Mouse (Mus musculus) hindbrain, embryonic 15.5 days (tissue): ENCODE measurements at regions not wholly inside any gene's neighbourhood (a gene's known extent, or its start where the extent isn't known, plus 50 kb on each side); places are given as distances from the start of the nearest gene placed in this dataset.
A peak's percentile ranks its signal among the peaks of the same experiment; 100 is the strongest.
"Not testable (repeated sequence)": the region's sequence is repeated elsewhere in the genome, so short reads cannot be mapped to it uniquely, and the experiment has no call there.

Experiments
- ATAC-seq: fragments of 200-750 bp; cut with Nextera tagmentation; 2 replicates; pipeline ENCODE4 v1.8.0; 2017; ENCODE audit warnings: low read depth, moderate number of reproducible peaks, moderate TSS enrichment; ENCODE audit not compliant: low FRiP score
- H3K27ac ChIP-seq: fragments of 300-500 bp; sonication (generic); replicated peaks from 2 replicates; pipeline ENCODE4 v1.5.1; 2015; ENCODE audit warnings: mild to moderate bottlenecking, inconsistent platforms
- H3K27me3 ChIP-seq: fragments of 300-500 bp; sonication (generic); 2 replicates; pipeline ENCODE4 v1.6.1; 2015; ENCODE audit warnings: control low read depth, inconsistent platforms
- H3K36me3 ChIP-seq: fragments of 300-500 bp; sonication (generic); 2 replicates; pipeline ENCODE4 v1.6.1; 2015; ENCODE audit warnings: control low read depth, inconsistent platforms
- H3K4me1 ChIP-seq: fragments of 300-500 bp; sonication (generic); replicated peaks from 2 replicates; pipeline ENCODE4 v1.6.1; 2015; ENCODE audit warnings: control low read depth, inconsistent platforms
- H3K4me2 ChIP-seq: fragments of 300-500 bp; sonication (generic); 2 replicates; pipeline ENCODE4 v1.6.1; 2015; ENCODE audit warnings: moderate library complexity, mild to moderate bottlenecking, inconsistent platforms
- H3K4me3 ChIP-seq: fragments of 300-500 bp; sonication (generic); 2 replicates; pipeline ENCODE4 v1.5.1; 2015; ENCODE audit warnings: mild to moderate bottlenecking, inconsistent platforms
- H3K9ac ChIP-seq: fragments of 300-500 bp; sonication (generic); 2 replicates; pipeline ENCODE4 v1.6.1; 2015; ENCODE audit warnings: inconsistent platforms
- H3K9me3 ChIP-seq: fragments of 300-500 bp; sonication (generic); 2 replicates; pipeline ENCODE4 v1.6.1; 2016; ENCODE audit warnings: control low read depth, inconsistent platforms
- WGBS: fragments of 180-500 bp; shearing (Covaris S2); methylation state at CpG from one replicate; pipeline ENCODE4 v1.1.7; 2015; 5-methylcytosine and 5-hydroxymethylcytosine counted together

DNA sequence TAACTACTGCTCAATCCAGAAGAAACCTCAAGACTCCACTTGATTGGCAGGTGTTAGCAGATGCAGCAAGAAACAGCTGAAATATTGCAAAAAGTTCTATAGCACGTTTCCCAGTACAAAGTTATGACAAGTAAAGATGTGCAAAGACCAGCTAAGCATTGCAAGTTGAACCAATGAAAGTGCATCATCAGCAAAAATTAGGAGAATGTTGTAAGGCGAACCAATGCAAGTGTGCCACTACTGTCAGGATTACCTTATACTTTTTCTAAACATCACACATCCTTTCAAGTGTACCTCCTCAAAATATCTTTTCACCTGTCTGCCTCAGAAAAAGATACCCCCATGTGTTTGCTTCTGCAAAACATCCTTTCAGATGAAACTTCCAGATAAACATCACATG, 244.7 kb downstream of the Slco6d1 start:
- ATAC-seq = no peak
- Histone ChIP-seq H3K4me1 (no peaks in the 10 kb centered on the region), H3K4me2 (no peak overlapping the region), H3K9me3 (no peaks in the 10 kb centered on the region), H3K4me3 (no peak overlapping the region), H3K36me3 (no peaks in the 10 kb centered on the region), H3K27me3 (no peaks in the 10 kb centered on the region), H3K9ac (no peak overlapping the region), H3K27ac (no peak overlapping the region)
- 89% methylated on average over 2 of the region's 2 CpGs for WGBS

GRCm38 (mm10) chr1:98667426-98667825, 246.5 kb downstream of the Slco6d1 start:
- H3K27ac ChIP-seq, H3K4me1 ChIP-seq, H3K9me3 ChIP-seq, H3K4me3 ChIP-seq, H3K27me3 ChIP-seq, ATAC-seq, H3K4me2 ChIP-seq, H3K9ac ChIP-seq, H3K36me3 ChIP-seq: not testable (repeated sequence)
- 80% methylated on average over 2 of the region's 2 CpGs for WGBS

DNA sequence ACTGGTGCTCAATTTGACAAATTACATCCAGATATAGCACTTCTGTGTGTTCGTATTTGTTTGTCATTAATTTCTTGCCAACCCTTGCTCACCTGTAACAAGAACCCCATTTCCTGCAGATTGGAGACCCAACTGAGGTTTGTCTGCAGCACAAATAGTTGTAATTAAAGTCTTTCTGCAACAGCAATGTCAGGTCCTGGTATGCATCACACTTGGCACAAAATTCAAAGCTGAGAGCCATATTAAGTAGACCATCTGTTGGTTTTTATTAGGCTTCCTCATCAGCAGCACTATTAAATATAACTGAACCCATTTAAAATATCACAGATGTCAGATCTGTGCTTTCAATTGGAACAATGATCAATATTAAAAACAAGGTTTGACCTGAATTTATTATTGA, 247.0 kb downstream of the Slco6d1 start:
- WGBS = 78% methylated on average over 1 of the region's 1 CpGs
- Histone ChIP-seq H3K4me3 (no peak overlapping the region), H3K4me1 (no peaks in the 10 kb centered on the region), H3K4me2 (no peak overlapping the region), H3K9me3 (no peaks in the 10 kb centered on the region), H3K27ac (no peak overlapping the region), H3K9ac (no peak overlapping the region), H3K27me3 (no peaks in the 10 kb centered on the region), H3K36me3 (no peaks in the 10 kb centered on the region)
- no peak for ATAC-seq

DNA sequence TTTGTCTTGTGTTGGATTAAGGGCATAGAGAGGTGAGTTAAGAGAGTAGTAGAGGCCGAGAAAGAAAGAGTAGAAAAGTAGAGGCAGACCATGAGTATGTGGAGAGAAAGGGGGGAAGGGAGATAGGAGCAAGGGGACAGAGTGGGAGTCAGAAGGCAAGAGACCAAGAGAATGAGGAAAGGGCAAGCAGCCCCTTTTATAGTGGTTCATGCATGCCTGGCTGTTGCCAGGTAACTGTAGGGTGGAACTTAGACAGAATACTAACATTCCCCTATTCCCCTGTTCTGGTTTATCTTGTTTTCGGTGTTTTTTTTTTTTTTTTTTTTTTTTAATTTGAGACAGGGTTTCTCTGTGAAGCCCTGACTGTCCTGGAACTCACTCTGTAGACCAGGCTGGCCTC, 247.7 kb downstream of the Slco6d1 start:
- Histone ChIP-seq H3K9ac (no peak overlapping the region), H3K27ac (no peak overlapping the region), H3K4me1 (no peaks in the 10 kb centered on the region), H3K27me3 (no peaks in the 10 kb centered on the region), H3K4me3 (no peak overlapping the region), H3K36me3 (no peaks in the 10 kb centered on the region), H3K4me2 (no peak overlapping the region), H3K9me3 (no peaks in the 10 kb centered on the region)
- 24% methylated on average over 2 of the region's 2 CpGs for WGBS
- ATAC-seq = no peak

DNA sequence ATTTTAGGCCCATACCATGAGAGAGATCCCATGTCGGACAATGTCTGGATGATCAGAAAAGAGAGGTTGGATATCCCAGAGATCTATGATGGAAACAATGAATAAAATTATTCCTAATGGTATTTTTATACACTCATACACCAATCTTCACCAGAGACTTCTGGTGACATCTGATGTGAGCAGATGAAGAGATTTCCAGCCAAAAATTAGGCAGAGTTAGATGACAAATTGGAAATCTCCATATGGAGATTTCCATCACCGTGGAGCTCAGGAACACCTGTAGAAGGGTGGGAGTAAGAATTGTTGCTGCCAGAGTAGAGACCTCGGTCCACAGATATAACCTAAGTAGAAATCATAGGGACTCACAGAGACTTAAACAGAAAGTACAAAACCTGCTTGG, 257.8 kb downstream of the Slco6d1 start:
- Histone ChIP-seq H3K9me3 (no peaks in the 10 kb centered on the region), H3K4me2 (no peak overlapping the region), H3K4me1 (no peaks in the 10 kb centered on the region), H3K36me3 (no peaks in the 10 kb centered on the region), H3K27ac (no peak overlapping the region), H3K4me3 (no peak overlapping the region), H3K27me3 (no peaks in the 10 kb centered on the region), H3K9ac (no peak overlapping the region)
- no peak for ATAC-seq
- 91% methylated on average over 3 of the region's 3 CpGs for WGBS

GRCm38 (mm10) chr1:98713809-98714208, 292.9 kb downstream of the Slco6d1 start:
- 82% methylated on average over 2 of the region's 2 CpGs for WGBS
- H3K4me1 ChIP-seq = no peaks in the 10 kb centered on the region
- no peaks in the 10 kb centered on the region for H3K27me3 ChIP-seq
- H3K27ac ChIP-seq = no peak overlapping the region
- no peak overlapping the region for H3K4me2 ChIP-seq
- H3K9me3 ChIP-seq = no peaks in the 10 kb centered on the region
- H3K36me3 ChIP-seq = no peaks in the 10 kb centered on the region
- H3K4me3 ChIP-seq = no peak overlapping the region
- no peak overlapping the region for H3K9ac ChIP-seq
- no peak for ATAC-seq

DNA sequence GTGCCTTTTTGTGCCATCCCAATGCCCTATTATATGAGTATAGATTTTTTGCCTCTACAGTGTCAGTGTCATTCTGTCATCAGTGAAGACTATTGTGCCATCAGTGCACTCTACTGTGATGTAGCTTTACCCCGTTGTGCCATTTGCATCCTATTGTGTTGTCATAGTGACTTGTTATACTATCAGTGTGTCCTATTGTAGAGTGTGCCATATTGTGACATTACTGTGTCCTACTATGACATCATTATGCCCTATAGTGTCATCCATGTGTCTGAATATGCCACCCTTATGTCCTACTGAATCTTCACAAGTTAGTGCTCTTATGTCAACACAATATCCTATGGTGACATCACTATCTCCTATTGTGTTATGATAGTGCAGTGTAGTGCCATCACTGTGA, 293.4 kb downstream of the Slco6d1 start:
- H3K27ac ChIP-seq = no peak overlapping the region
- no peak overlapping the region for H3K4me3 ChIP-seq
- no peaks in the 10 kb centered on the region for H3K9me3 ChIP-seq
- no peaks in the 10 kb centered on the region for H3K36me3 ChIP-seq
- 94% methylated on average over 1 of the region's 1 CpGs for WGBS
- no peaks in the 10 kb centered on the region for H3K4me1 ChIP-seq
- no peak overlapping the region for H3K9ac ChIP-seq
- ATAC-seq = no peak
- no peak overlapping the region for H3K4me2 ChIP-seq
- no peaks in the 10 kb centered on the region for H3K27me3 ChIP-seq

DNA sequence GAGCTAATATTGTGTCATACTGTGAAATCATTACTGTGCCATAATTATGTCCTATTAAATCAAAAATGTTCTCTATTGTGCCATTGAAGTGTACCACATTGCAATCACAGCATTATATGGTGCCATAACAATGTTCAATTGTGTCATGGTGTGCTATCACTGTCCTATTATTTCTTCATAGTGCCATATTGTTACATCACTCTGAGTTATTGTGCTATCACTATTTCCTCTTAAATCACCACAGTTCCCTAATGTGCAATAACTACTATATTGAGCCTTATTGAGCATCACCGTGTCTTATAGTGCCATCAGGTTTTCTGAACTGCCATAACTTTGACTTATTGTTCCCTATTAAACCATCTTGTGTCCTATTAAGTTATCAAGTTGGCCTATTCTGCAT, 299.7 kb downstream of the Slco6d1 start:
- Histone ChIP-seq H3K27me3 (no peaks in the 10 kb centered on the region), H3K4me3 (no peak overlapping the region), H3K4me1 (no peaks in the 10 kb centered on the region), H3K9me3 (no peaks in the 10 kb centered on the region), H3K36me3 (no peaks in the 10 kb centered on the region), H3K9ac (no peak overlapping the region), H3K4me2 (no peak overlapping the region), H3K27ac (no peak overlapping the region)
- no peak for ATAC-seq
- 88% methylated on average over 1 of the region's 1 CpGs for WGBS

- no peaks in the 10 kb centered on the region for H3K36me3 ChIP-seq
- H3K4me1 ChIP-seq = no peaks in the 10 kb centered on the region
- H3K27me3 ChIP-seq = no peaks in the 10 kb centered on the region
- H3K27ac ChIP-seq = no peak overlapping the region
- ATAC-seq = no peak
- H3K4me3 ChIP-seq = no peak overlapping the region
- WGBS = 93% methylated on average over 3 of the region's 3 CpGs
- H3K4me2 ChIP-seq = no peak overlapping the region
- no peak overlapping the region for H3K9ac ChIP-seq
- H3K9me3 ChIP-seq = no peaks in the 10 kb centered on the region
Observed at GRCm38 (mm10) chr1:98727354-98728015, 306.6 kb downstream of the Slco6d1 start.

DNA sequence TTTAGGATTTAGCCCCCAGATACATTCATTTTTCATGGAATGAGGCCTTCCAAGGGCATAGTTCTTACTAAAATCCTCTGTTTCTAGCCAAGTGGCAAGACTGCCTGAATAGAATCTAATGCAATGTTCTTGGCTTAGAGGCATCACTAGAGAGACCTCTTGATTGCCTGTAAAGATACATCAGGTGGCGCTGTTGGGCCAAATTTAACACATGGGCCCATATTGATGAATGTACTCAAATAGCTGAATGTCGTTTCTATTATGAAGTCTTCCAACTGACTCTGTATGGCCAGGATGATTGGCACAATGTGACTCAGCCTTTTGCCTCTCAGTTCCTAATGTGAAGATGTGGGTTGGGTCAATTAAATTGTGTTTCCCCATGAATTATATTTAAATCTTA, 328.0 kb downstream of the Slco6d1 start:
- no peak overlapping the region for H3K27ac ChIP-seq
- no peak overlapping the region for H3K4me3 ChIP-seq
- no peaks in the 10 kb centered on the region for H3K9me3 ChIP-seq
- no peak overlapping the region for H3K9ac ChIP-seq
- H3K4me1 ChIP-seq = no peaks in the 10 kb centered on the region
- H3K36me3 ChIP-seq = no peaks in the 10 kb centered on the region
- no peaks in the 10 kb centered on the region for H3K27me3 ChIP-seq
- no peak overlapping the region for H3K4me2 ChIP-seq
- 6% methylated on average over 2 of the region's 2 CpGs for WGBS
- ATAC-seq = peak; percentile 78; the same call in 1 of the 2 replicates

GRCm38 (mm10) chr1:98788528-98788927, 367.6 kb downstream of the Slco6d1 start:
- Histone ChIP-seq H3K27ac (no peak overlapping the region), H3K9ac (no peak overlapping the region), H3K4me1 (no peaks in the 10 kb centered on the region), H3K9me3 (no peaks in the 10 kb centered on the region), H3K27me3 (no peaks in the 10 kb centered on the region), H3K4me2 (no peak overlapping the region), H3K4me3 (no peak overlapping the region), H3K36me3 (no peaks in the 10 kb centered on the region)
- ATAC-seq = no peak
- WGBS = 93% methylated on average over 2 of the region's 2 CpGs

DNA sequence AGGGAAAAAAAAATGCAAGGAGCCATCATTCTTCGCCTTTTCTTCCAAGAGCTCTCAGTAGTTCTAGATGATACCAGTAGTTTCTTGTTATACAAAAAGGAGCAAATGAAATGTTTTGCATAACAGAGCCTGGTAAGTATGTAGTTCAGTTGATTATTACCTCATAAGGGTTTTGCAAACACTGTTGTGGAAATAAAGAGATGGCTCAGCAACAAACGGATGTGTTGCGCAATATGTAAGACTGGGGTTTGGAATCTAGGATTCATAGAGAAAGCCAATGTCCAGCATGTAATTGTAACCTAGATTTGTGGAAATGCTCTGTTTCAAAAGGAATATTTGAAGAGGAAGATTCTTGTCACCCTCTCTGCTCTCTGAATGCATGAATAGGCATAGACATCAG, 372.4 kb downstream of the Slco6d1 start:
- 94% methylated on average over 3 of the region's 3 CpGs for WGBS
- H3K4me2 ChIP-seq = no peak overlapping the region
- no peaks in the 10 kb centered on the region for H3K36me3 ChIP-seq
- no peaks in the 10 kb centered on the region for H3K4me1 ChIP-seq
- no peaks in the 10 kb centered on the region for H3K9me3 ChIP-seq
- no peak for ATAC-seq
- no peak overlapping the region for H3K27ac ChIP-seq
- H3K9ac ChIP-seq = no peak overlapping the region
- H3K27me3 ChIP-seq = no peaks in the 10 kb centered on the region
- no peak overlapping the region for H3K4me3 ChIP-seq

- Histone ChIP-seq H3K9ac (no peak overlapping the region), H3K4me3 (no peak overlapping the region), H3K9me3 (no peaks in the 10 kb centered on the region), H3K4me2 (no peak overlapping the region), H3K4me1 (no peaks in the 10 kb centered on the region), H3K27me3 (no peaks in the 10 kb centered on the region), H3K36me3 (no peaks in the 10 kb centered on the region), H3K27ac (no peak overlapping the region)
- no peak for ATAC-seq
Observed at GRCm38 (mm10) chr1:98812543-98812942, 391.6 kb downstream of the Slco6d1 start.
